Mouse (Mus musculus) liver, adult 2 months (tissue): ENCODE data around the gene Ldlrad2.

ENCODE experiments used
- CTCF ChIP-seq: fragments of 200-500 bp; IDR thresholded peaks from 2 replicates; pipeline ENCODE4 v1.5.1; 2011; ENCODE audit warnings: low read depth, low read length, control low read depth
- POLR2A ChIP-seq: fragments of 200-500 bp; IDR thresholded peaks from 2 replicates; pipeline ENCODE4 v1.6.1; 2011; ENCODE audit warnings: low read length, control low read depth; ENCODE audit not compliant: insufficient read depth; ENCODE audit errors: extremely low read depth

DNA sequence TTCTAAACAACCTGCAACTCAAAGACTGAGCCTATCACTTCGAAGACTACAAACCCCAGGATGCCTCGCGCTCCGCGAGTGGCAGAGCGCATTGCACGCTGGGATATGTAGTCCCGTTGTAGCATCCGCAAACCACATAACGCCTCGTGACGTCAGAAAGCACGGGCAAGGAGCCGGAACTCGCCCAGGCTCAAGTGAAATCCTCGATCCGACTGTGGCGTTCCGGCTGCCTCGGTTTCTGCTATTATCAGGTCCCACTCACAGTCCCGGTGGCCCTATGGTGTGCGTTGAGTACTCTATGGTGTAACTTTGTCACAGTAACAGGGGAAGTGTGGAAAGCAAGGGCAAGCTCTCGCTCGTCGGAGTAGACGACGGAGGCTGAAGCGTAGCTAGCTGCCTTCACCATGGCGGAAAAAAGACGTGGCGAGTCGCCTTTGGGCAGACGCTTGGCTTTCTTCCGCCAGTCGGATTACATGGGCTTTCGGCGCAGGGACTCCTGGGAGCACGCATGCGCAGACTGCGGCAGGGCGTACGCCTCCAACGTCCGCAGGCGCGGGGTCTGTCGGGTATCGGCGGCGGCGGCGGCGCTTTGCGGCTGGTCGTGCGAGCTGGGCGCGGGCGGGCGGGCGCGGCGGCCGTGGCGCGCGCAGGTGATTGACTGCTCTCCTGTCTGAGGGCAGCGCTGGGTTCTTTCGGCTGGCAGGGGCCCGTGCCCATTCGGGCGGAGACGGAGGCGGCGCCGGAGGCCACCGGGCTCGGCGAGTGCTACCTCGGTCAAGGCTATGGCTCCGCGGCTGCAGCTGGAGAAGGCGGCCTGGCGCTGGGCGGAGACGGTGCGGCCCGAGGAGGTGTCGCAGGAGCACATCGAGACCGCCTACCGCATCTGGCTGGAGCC, 19.5 kb upstream of the Ldlrad2 start, which contains the start of gene Usp48:
- TF ChIP-seq CTCF (no peak), POLR2A (peak; percentile 61; the same call in 1 of the 2 replicates)
